Mouse (Mus musculus) left cerebral cortex, postnatal 4 days (tissue): ENCODE measurements around the gene Ces2g. TPM values are rescaled to one million over a fixed set of nuclear protein-coding genes. Genes with fewer than 3 reads are reported as not detected.

Experiments used
- DNase-seq: peaks from one replicate; pipeline ENCODE4 v3.0.0-alpha.2; 2022
- intact Hi-C: fragments of 180-260 bp; cut with DNase I; formaldehyde crosslinking; loops from one replicate; pipeline ENCODE4 v1.15.1; 2025
- total RNA-seq, 2 experiments: library from RNA; stranded (reverse); gene quantifications; 2 replicates each; pipeline ENCODE4 v1.2.3; 2021

Gene Ces2g
- total RNA-seq: under 1 TPM; 0.22 to 0.40 TPM

DNA sequence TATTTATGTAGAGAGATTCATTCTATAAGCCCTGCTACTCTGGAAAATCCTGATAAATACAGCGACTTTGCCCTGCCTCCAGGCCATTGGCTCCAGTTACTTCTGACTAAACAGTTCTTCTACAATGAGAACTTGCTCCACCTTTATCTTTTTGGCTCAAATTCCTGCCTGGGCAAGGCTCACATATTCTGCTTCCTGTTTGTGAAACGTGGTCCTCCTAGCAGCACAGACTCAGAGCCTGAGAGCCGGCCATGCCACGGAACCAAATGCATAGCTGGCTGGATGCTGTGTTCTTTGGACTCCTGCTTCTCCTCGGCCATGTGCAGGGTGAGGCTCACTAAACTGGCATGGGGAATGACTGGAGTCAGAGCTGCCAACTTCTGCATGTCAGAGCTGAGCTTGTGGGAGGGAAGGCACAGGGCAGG lies at the start of gene Ces2g:
Ces2g (plus strand) TSS at position 182 of the 425 bp plus-strand sequence.
- peak; percentile 3 for DNase-seq
- intact Hi-C loops: no loop called here

DNA sequence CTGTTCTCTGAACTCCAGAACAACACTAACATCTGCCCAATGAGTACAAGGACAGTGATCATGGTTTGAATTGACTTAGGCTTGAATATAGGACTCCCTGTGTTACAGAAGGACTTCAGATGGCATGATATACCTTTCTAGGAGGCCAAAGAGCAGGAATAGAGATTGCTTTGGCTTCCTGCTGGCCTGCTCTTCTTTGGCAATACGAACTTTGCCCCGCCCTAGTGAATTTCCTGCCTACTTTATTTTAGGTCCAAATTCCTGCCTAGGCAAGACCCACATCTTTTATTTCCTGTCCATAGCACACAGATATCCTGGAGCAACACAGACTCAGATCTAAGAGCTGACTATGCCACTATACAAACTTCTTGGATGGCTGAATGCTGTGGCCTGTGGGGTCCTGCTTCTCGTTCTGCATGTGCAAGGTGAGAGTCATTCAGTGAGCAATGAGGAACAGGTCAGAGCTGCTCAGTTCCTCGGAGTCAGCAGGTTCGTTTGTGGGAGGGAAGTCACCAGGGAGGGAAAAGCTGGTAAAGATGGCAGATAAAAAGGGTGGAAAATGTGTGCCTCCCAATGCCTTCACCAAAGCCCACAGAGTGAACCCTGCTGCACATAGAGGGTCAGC lies 35.4 kb upstream of the Ces2g start, which contains the start of gene Ces2e:
Ces2e (plus strand) TSS at position 289 of the 625 bp plus-strand sequence.
- intact Hi-C loops: no loop called here
- no peak for DNase-seq

DNA sequence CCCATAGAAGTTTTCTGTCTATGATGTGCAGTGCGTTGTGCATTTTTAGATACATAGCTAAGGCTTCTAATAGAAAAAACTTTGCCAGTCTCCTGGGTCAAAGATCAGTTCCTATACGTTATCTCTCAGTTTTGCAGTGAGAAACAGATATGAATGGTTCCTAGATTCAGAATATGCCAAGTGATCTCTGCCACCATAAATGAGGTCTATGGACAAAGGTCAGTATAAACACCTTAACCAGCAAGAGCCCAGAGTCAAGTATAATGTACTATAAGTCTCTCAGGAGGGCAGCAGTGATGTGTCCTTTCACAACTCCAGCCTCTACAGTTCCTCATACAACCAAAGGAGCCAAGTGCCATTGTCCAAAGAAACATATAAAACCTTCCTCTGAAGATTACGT lies 34.2 kb upstream of the Ces2g start:
- intact Hi-C loops: no loop called here

DNA sequence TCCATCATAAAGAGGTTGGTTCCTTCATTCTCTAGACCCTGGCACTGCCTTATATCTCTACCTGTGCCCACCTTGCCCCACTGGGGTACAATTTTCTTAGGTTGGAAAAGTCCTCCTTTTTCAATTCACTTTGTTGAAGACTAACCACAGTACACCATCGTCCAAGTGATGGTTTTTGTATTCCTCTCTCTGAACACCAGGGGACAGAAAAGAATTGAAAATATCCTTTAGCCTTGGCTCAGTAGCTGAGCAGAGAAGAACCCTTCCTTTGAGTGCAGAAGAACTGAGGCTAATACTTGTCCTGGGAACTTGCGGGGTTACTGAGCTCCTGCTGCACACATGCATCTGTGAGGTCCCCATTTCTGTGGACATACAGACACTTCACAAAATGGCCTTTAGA lies 16.9 kb upstream of the Ces2g start:
- DNase-seq: no peak
- intact Hi-C loops: no loop called here

More for the DNA sequence above, 34.2 kb upstream of the Ces2g start:
- no peak for DNase-seq

DNA sequence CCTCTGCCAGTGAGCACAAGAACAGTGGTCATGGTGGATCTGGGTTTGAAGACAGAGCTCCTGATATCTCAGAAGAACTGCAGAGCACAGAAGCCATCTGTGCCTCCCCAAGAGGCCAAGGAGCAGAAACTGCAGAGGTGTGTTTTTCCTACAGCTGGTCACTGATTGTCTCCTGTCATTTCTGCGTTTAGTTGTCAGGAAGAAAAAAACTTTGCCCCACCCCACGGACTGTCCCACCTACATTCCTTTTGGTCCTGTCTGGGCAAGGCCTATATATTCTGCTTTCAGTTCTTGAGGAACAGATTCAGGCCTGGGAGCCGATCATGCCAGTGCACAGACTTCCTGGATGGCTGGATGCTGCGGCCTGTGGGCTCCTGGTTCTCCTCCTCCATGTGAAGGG lies 14.5 kb upstream of the Ces2g start, which contains the start of gene Ces2f:
Ces2f (plus strand) TSS at position 301 of the 400 bp plus-strand sequence.
- no peak for DNase-seq
- intact Hi-C loops: no loop called here

DNA sequence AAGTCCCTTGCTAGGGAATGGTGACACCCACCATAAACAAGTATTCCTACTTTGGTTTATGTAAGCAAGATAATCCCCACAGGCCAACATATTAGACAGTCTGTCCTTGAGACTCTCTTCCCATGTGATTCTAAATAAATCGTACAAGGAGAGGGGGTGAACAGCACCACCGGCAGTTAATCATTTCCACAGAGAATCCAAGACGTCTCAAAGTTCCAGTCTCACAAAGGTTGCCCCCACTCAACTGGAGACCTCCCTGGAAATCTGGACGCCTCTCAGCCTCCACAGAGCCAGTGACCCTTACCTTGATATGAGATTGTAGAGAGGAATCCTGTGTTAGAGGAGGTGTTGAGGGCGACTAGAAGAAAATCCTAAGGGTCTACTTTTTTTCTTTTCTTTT lies 12.5 kb upstream of the Ces2g start:
- intact Hi-C loops: no loop called here
- no peak for DNase-seq

DNA sequence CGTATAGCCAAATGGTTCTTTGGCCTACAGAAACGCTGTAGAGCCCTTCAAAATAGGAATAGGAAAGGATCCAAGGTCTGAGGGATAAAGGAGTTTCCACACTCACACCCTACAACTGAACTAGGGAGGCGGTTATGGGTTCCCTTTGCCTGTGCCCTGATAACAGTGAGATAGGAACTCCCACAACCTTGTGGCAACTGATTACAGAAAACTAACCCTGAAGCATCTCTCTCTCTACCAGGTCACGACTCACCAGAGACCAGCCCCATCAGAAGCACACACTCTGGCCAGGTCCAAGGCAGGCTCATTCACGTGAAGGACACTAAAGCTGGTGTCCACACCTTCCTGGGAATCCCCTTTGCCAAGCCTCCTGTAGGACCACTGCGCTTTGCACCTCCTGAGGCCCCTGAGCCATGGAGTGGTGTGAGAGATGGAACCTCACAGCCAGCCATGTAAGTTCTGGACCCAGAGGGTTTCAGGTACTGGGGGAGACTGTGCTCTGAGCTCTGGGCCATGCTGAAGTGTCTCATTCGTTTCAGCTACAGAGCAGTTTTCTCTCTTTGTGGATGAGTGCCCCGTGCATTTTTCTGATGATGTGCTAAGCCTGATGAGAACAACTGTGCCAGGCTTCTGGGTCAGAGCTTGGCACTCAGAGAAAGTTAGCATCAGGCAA lies 847 bp downstream of the Ces2g start:
- intact Hi-C loops: no loop called here
- no peak for DNase-seq

DNA sequence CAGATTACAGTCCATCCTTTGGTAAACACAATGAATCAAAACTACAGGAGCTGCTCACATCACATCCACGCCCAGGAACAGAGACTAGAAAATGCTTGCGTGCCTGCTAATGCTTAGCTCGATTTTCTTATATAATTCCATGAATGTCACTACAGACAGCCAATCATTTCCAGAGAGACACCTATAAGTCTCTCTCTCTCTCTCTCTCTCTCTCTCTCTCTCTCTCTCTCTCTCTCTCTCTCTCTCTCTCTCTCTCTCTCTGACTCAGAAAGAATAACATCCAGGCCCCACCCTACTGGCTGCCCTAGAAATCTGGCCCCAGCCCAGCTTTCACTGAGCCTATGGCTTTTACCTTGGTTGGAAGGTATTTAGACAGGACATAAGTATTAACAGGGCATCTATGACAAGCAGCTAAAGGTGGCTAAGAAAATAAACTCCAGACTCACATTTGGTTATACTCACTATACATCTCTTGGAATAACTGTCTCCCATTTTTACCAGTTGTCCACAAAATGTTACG lies 1.9 kb downstream of the Ces2g start:
- intact Hi-C loops: no loop called here
- no peak for DNase-seq

DNA sequence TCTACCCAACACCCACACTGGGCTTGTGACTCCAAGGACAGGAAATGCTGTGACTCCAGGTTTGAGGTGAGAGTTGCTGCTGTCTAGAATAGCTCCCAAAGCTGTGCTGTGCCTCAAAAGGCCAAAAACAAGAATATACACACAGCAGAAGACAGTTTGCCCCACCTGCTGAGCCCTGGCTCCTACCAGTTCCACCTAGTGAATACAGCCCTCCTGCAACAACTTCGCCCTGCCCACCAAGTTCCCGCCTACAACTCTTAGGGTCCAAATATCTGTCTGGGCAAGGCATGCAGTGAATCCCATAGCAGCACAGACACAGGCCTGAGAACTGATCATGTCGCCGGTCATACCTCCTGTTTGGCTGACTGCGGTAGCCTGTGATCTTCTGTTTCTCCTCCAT lies 22.6 kb downstream of the Ces2g start:
- intact Hi-C loops: no loop called here
- DNase-seq: no peak

DNA sequence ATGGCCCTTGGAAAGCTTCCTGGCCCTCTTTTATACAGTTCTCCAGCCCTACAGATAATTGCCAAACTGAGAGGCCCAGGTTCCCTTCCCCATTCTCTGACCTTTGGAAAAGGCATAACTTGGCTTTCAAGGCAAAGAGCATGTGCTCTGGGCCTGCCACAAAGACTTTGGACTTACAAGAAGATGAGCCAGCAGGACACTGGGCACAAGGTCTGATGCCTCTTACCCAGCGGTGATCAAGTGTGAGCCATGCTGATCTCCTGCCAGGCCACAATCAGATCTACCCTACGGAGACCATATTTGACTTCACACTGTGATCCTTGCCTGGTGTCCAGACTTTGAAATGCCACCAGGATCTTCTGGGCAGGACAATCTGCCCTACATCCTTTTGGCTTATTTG lies 23.4 kb downstream of the Ces2g start:
- intact Hi-C loops: no loop called here
- DNase-seq: peak; percentile 7

DNA sequence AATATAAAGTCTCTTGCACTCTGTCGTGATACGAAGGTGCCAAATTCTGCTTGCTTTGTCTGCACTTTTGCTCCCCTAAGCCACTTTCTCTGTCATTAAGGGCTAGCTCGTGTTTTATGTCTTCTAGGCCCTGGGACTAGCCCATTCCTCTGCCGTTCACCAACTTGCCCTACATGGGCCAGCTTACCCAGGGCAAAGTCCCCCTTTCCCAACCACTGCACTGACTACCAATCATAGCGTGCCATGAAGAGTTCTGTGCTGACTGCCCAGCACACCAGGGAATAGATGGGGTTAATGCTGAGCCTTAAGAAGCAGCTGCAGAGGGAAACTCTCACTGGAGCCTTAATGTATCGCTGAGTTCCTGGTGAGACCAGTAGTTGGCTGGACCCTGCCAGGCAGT lies 36.7 kb downstream of the Ces2g start:
- no peak for DNase-seq
- intact Hi-C loops: no loop called here

DNA sequence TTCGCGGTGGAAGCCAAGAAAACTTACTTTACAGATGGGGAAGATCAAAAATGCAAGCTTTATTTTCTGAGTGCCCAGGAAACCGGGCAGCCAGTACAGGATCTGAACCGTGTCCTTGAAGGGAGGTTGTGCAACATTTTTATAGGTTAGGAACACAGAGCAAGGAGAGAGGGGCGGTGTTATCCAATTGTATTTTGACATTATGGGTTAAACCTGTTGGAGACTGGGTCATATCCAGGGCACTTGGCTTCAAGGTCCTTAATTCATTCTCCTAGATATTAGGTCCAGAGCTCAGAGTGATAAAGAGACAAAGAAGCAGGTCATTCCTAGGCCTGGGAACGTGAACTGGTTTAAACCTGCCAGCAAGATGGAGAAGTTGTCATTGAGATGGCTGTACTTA lies 37.7 kb downstream of the Ces2g start:
- intact Hi-C loops: no loop called here
- no peak for DNase-seq

DNA sequence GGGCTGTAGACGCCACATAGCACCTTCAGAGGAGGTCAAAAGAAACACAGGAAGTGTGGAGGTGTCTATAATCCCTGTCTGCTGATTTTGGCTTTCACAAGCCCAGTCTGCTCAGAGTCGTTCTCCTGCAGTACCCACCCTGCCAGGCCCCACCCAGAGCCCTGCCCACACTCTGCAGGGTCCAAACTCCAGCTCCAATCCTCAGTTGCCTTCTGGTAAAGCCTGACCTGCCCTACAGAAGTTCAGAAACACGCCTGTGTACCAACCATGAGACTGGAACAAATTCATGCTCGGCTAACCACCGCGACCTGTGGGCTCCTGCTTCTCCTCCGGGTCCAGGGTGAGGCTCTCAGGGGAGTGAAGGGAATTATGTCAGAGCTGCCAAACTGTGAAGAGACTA lies 39.1 kb downstream of the Ces2g start, which contains the start of gene Ces2h:
Ces2h (plus strand) TSS at position 268 of the 400 bp plus-strand sequence.
- intact Hi-C loops: no loop called here
- no peak for DNase-seq

DNA sequence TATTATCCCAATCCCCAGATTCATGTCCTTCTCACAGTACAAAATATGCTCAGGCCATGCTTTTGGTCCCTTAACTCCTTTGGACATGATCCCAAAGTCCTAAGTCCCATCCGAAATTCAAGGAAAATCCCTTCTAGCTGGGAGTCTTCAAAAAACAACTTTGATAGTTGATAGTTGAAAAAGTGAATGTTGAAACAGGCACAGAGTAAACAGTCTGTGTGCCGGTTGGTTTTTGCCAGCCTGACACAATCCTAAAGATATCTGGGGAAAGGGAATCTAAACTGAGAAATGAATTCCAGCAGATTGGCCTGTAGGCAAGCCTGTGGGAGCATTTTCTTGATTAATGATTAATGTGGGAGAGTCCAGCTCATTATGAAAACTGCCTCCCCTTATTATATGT lies 48.5 kb downstream of the Ces2g start:
- no peak for DNase-seq
- intact Hi-C loops: no loop called here

DNA sequence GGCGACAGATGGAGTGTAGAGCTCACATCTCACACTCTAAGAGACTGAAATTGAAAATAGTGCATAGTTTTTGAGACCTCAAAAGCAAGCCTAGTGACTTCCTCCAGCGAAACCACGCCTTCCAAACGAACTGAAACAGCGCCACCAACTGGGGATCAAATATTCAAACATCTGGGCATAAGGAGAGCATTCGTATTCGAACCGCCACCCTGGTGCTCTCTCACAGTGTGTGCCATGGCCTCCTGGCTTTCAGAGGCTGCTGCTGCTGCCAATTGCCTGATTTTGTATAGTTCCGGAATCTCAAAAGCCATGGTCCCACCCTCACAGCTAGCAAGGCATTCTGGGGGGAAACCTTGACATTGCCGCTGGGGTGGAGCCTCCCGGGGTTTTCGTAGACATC lies 49.6 kb downstream of the Ces2g start:
- no peak for DNase-seq
- intact Hi-C loops: no loop called here

DNA sequence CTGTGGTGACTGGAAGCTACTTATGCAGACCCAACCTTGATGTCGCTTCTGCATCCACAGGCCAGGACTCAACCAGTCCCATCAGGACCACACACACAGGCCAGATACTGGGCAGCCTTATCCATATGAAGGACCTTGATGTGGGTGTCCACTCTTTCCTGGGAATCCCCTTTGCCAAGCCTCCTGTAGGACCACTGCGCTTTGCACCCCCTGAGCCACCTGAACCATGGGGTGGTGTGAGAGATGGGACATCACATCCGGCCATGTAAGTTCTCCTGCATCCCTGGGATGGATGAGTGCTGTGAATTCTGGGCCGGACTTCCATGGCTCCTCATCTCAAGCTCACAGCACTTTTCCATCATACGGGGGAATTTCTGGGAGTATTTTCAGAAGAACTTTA lies 52.9 kb downstream of the Ces2g start:
- intact Hi-C loops: no loop called here
- no peak for DNase-seq

Other genes starting within 250 kb of the Ces2g start
- not detected for gene Ces2a, start 227.7 kb upstream of the Ces2g start, total RNA-seq
- gene Ces2b, start 130.1 kb upstream of the Ces2g start, total RNA-seq: under 1 TPM; 0.18 to 0.26 TPM
- gene Ces2c, start 114.7 kb upstream of the Ces2g start, total RNA-seq: not detected
- gene Ces2e, start 35.5 kb upstream of the Ces2g start, total RNA-seq: not detected
- not detected for gene Ces2f, start 14.4 kb upstream of the Ces2g start, total RNA-seq
- not detected for gene Ces2h, start 39.1 kb downstream of the Ces2g start, total RNA-seq
- not detected for gene Ces3a, start 86.9 kb downstream of the Ces2g start, total RNA-seq
- not detected for gene Ces3b, start 122.0 kb downstream of the Ces2g start, total RNA-seq
- not detected for gene Ces4a, start 170.1 kb downstream of the Ces2g start, total RNA-seq
- gene Cbfb, start 209.0 kb downstream of the Ces2g start, total RNA-seq: 10 to 100 TPM; 39.0 to 47.0 TPM